ENCODE assay signal across 7 mouse cellular contexts in the genomic region with DNA sequence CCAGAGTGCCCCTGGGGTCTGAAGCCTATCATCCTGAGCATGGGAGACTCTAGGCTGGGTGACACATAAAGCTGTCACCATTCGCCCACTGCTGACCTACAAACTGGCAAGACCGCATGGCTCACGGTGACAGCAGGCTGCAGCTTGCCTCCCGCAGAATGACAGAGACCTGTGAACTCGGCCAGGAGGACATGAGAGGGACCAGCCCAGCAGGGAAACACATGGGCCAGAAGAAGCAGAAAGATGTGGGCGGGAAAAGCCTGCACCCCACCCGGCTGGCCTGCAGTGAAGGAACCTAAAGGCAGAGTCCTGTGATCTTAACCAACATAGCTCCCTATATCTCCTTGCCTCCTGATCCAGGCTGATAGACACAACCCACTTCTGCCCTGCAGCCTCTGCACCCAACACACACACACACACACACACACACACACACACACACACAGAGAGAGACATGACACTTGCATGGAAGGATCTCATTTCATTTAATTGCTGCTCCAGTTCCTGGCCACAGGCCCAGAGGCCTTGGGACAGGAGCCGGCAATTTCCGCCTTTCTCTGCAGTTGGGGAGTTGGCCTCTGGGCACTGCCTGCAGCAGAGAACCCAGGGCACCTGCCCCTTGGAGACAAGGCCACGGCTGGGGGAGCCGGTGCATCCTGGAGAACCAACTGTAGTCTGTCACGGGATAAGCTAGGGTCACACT. TPM values are rescaled to one million over a fixed set of nuclear protein-coding genes. Genes with fewer than 3 reads are reported as not detected.
A peak's percentile ranks its signal among the peaks of the same experiment; 100 is the strongest.
DNase-seq lines count a peak whose midpoint lies in the region; ATAC-seq lines count a peak whose summit lies in the region.

No protein-coding gene starts in this region.

- peaks cover 63% of the 10 kb centered on the region for H3K4me1 ChIP-seq in forebrain, embryonic 16.5 days (replicated peaks; ENCODE audit: control insufficient read depth, insufficient read depth, low read length)
- peaks cover 35% of the 10 kb centered on the region for H3K4me1 ChIP-seq in hindbrain, embryonic 11.5 days (replicated peaks; ENCODE audit: control insufficient read depth, insufficient read depth, low read length)
- H3K4me1 ChIP-seq in limb, embryonic 13.5 days = peaks cover 97% of the 10 kb centered on the region

- peak overlapping the region; percentile 29 for H3K9ac ChIP-seq in forebrain, embryonic 16.5 days (replicated peaks; ENCODE audit: low read depth, low read length)
- 0 out of 2 replicates have a peak overlapping the region, but pooled peaks have one; percentile 7 for H3K9ac ChIP-seq in hindbrain, embryonic 11.5 days (ENCODE audit: low read depth, low read length)
- H3K9ac ChIP-seq in limb, embryonic 13.5 days = peak overlapping the region; percentile 43

- H3K9me3 ChIP-seq in forebrain, embryonic 16.5 days (ENCODE audit: control insufficient read depth, low read length) = no peaks in the 10 kb centered on the region
- H3K9me3 ChIP-seq in hindbrain, embryonic 11.5 days (ENCODE audit: control insufficient read depth, low read length) = no peaks in the 10 kb centered on the region
- H3K9me3 ChIP-seq in limb, embryonic 13.5 days = no peaks in the 10 kb centered on the region

- WGBS in forebrain, embryonic 16.5 days = 19% methylated on average over 12 of the region's 12 CpGs
- WGBS in hindbrain, embryonic 11.5 days = 43% methylated on average over 12 of the region's 12 CpGs
- 24% methylated on average over 12 of the region's 12 CpGs for WGBS in limb, embryonic 13.5 days

- no peak overlapping the region for H3K4me2 ChIP-seq in forebrain, embryonic 16.5 days (ENCODE audit: low read length)
- H3K4me2 ChIP-seq in hindbrain, embryonic 11.5 days (replicated peaks; ENCODE audit: low read depth, low read length) = no peak overlapping the region
- H3K4me2 ChIP-seq in limb, embryonic 13.5 days (replicated peaks) = peak overlapping the region; percentile 46

- no peaks in the 10 kb centered on the region for H3K27me3 ChIP-seq in forebrain, embryonic 16.5 days (replicated peaks; ENCODE audit: control insufficient read depth, insufficient read depth, low read length)
- no peaks in the 10 kb centered on the region for H3K27me3 ChIP-seq in hindbrain, embryonic 11.5 days (ENCODE audit: control insufficient read depth, insufficient read depth, low read length)
- H3K27me3 ChIP-seq in limb, embryonic 13.5 days = no peaks in the 10 kb centered on the region

- DNase-seq in Muller cell, postnatal 12 days (ENCODE audit: inconsistent ontology term) = peak; percentile 77
- DNase-seq in adrenal gland, postnatal 36 days = peak; percentile 87 to 90
- no peak for DNase-seq in hindbrain, embryonic 11.5 days (ENCODE audit: low spot score)
- peak; percentile 58 for DNase-seq in ovary, postnatal 14 days (ENCODE audit: low spot score)
- DNase-seq in thymus, postnatal 36 days = no peak

- ATAC-seq in forebrain, embryonic 16.5 days = peak; percentile 58
- no peak for ATAC-seq in hindbrain, embryonic 11.5 days (ENCODE audit: low FRiP score)
- ATAC-seq in limb, embryonic 13.5 days (ENCODE audit: low FRiP score, low read depth) = peak; percentile 49; the same call in 1 of the 2 replicates

- H3K27ac ChIP-seq in forebrain, embryonic 16.5 days (ENCODE audit: low read length) = peak overlapping the region; percentile 83
- no peak overlapping the region for H3K27ac ChIP-seq in hindbrain, embryonic 11.5 days (ENCODE audit: low read depth, low read length)
- H3K27ac ChIP-seq in limb, embryonic 13.5 days = peak overlapping the region; percentile 72

- H3K36me3 ChIP-seq in forebrain, embryonic 16.5 days (ENCODE audit: control insufficient read depth, insufficient read depth) = no peaks in the 10 kb centered on the region
- H3K36me3 ChIP-seq in hindbrain, embryonic 11.5 days (ENCODE audit: control insufficient read depth, insufficient read depth, low read length) = no peaks in the 10 kb centered on the region
- no peaks in the 10 kb centered on the region; the same call in 1 of the 2 replicates for H3K36me3 ChIP-seq in limb, embryonic 13.5 days

- H3K4me3 ChIP-seq in forebrain, embryonic 16.5 days (replicated peaks; ENCODE audit: low read length) = no peak overlapping the region
- H3K4me3 ChIP-seq in hindbrain, embryonic 11.5 days (ENCODE audit: low read depth, low read length) = no peak overlapping the region
- no peak overlapping the region for H3K4me3 ChIP-seq in limb, embryonic 13.5 days

RNA-seq across cellular contexts. Expression of a gene that starts 14.4 kb away (rescaled TPM):
- total RNA-seq in adrenal gland, postnatal 36 days (2021) = 100 to 1,000 TPM; 217 to 310 TPM
- polyA plus RNA-seq in forebrain, embryonic 16.5 days (2015; fragmentation: Nextera tagmentation; extraction: Ambion mirVana) = 26.5 and 27.1 TPM in 2 replicates
- polyA plus RNA-seq in hindbrain, embryonic 11.5 days (2014; fragmentation: Nextera tagmentation; extraction: Ambion mirVana) = 14.5 and 21.2 TPM in 2 replicates
- 33.9 and 34.9 TPM in 2 replicates for polyA plus RNA-seq in limb, embryonic 13.5 days (2015; fragmentation: Nextera tagmentation; extraction: Ambion mirVana)

Comparison
In these comparisons a context has a peak if more than half of its experiments do, and no peak if none do; other contexts are left out.
1. DNase-seq: peak in Muller cell, postnatal 12 days (single experiment), adrenal gland, postnatal 36 days (2 of 2) and ovary, postnatal 14 days (single experiment); none in hindbrain, embryonic 11.5 days (single experiment) and thymus, postnatal 36 days (0 of 2).
2. Peak in every context shown above with its lines, with median percentiles within 50 percentile points of each other: H3K9ac ChIP-seq.